Mouse (Mus musculus): ENCODE results near the gene Slmap.

GRCm38 (mm10) chr14:26454851-26455250 lies 79.9 kb downstream of the Slmap start:
- TF ChIP-seq CTCF (IDR thresholded peaks at IDR 0.05) (no peak), POLR2A (IDR thresholded peaks at IDR 0.05; ENCODE audit: insufficient read depth, low read depth, low read length) (no peak)

All from heart, adult 2 months (tissue).